Mouse (Mus musculus) liver, embryonic 14.5 days (tissue): ENCODE data around the gene Abhd2.

Experiments
- CTCF ChIP-seq: IDR thresholded peaks from 2 replicates; pipeline ENCODE4 v1.5.1; 2016; ENCODE audit warnings: antibody characterized with exemption, low read depth, control low read depth
- EP300 ChIP-seq: IDR thresholded peaks from 2 replicates; pipeline ENCODE4 v1.6.1; 2016; ENCODE audit warnings: antibody characterized with exemption, low read depth

- TF ChIP-seq CTCF (0 out of 2 replicates have a peak, but pooled peaks have one; percentile 17), EP300 (peak; percentile 83)
These were observed 85.6 kb downstream of the Abhd2 start for GRCm38 (mm10) chr7:79358350-79359182.
